Mouse (Mus musculus) embryo, embryonic 11 days (tissue): ENCODE measurements at regions not wholly inside any gene's neighbourhood (a gene's known extent, or its start where the extent isn't known, plus 50 kb on each side); places are given as distances from the start of the nearest gene placed in this dataset.

Source experiments
- DNase-seq: peaks from one replicate; pipeline ENCODE4 v3.0.0-alpha.2; 2015

GRCm38 (mm10) chr12:107850591-107850990 is 152.8 kb downstream of the Bcl11b start:
- DNase-seq, result no peak

- DNase-seq, result peak; percentile 18
Measured at GRCm38 (mm10) chr12:107852921-107853320, 150.5 kb downstream of the Bcl11b start.

DNA sequence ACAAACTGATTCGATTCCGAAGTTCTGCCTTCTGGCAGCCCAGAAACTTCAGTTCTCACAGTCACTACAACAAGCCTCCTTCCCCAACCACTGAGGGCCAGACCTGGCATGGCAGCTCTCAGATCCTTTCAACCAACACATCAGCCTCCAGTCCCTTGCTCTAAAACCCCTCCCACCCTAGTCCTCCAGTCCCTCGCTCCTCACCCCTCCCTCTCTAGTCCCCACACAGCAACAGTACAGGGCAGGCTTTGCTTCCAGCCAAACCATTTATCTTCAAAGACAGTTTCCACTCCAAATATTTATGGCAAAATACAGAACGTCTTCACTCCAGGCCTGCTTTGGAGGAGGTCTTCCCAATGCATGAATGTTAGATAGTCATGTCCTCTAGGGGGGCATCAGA is 147.9 kb downstream of the Bcl11b start:
- no peak for DNase-seq

GRCm38 (mm10) chr12:107856421-107857043 is 146.9 kb downstream of the Bcl11b start:
- no peak for DNase-seq

DNA sequence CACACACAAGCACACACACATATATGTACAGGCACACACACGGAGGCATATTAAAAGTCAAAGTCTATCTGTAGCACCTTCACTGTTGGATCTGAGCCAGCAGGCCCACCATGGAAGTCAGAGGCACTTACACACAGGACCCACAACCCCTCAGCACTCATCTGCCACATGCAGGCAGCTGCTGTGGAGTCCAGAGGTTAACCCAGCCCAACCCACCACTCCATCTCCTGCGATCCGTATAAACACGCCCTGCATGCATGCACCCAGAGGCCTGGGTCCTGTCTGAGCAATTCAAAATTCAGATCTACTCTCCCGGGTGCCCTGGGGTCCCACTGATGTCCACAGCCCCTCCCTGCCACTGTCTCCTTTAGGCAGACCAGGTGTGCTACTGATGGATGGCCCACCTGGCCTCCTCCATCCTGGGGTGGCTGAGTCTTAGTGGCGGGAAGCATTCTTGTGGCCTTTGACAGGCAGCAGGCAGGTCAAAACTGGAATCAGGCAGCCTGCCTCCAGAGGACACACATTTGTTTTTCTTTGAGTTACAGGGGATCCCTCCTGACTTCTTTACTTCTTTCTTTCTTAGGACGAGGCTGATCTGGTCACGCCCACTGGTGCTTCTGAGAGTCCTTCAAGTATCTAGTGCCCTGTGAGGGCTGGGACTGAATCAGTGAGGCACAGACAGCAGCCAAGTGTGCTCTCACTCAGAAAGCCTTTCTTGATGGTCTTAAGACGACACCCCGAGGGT is 144.7 kb downstream of the Bcl11b start:
- peak; percentile 35 for DNase-seq

- DNase-seq, result no peak
Measured at GRCm38 (mm10) chr12:107859750-107860149, 143.7 kb downstream of the Bcl11b start.

DNA sequence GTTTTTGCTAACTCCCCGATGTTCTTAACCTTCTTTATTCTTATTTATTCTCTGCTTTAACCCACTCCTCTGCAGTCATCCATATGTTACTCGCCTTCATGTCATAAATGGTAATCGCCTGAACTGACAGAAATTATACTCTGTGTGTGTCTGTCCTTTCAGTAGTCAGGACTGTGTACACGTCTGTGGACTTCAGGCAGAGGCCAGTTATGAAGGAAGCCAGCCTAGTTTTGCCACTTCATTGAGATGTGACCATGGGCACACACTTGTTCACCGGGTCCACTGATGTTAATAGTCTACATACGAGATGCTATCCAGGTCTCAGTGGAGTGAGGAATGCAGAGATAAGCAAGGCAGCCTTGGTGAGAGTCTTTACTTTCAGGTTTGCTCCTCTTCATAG is 143.0 kb downstream of the Bcl11b start:
- DNase-seq, result no peak
